Comparison of ENCODE assay signal across 8 mouse cellular contexts in genomic region chr6:112373886-112374585, GRCm38 (mm10). TPM values are rescaled to one million over a fixed set of nuclear protein-coding genes. Genes with fewer than 3 reads are reported as not detected.
DNase-seq lines count a peak whose midpoint lies in the region; ATAC-seq and TF ChIP-seq lines count a peak whose summit lies in the region.

No protein-coding gene starts in this region.

- no peak overlapping the region for H3K4me3 ChIP-seq in gastrocnemius, adult 2 months
- H3K4me3 ChIP-seq in E14TG2a.4 (replicated peaks; ENCODE audit: low read length), result no peak overlapping the region
- H3K4me3 ChIP-seq in midbrain, embryonic 16.5 days (ENCODE audit: low read depth, low read length), result no peak overlapping the region

- H3K36me3 ChIP-seq in E14TG2a.4 (ENCODE audit: insufficient read depth, low read length), result no peaks in the 10 kb centered on the region
- no peaks in the 10 kb centered on the region for H3K36me3 ChIP-seq in midbrain, embryonic 16.5 days (ENCODE audit: control insufficient read depth, insufficient read depth, low read length)

- 44% methylated on average over 8 of the region's 8 CpGs for WGBS in midbrain, embryonic 16.5 days

- H3K27me3 ChIP-seq in E14TG2a.4 (ENCODE audit: insufficient read depth, low read length), result peaks cover 8% of the 10 kb centered on the region
- no peaks in the 10 kb centered on the region for H3K27me3 ChIP-seq in midbrain, embryonic 16.5 days (ENCODE audit: control insufficient read depth, insufficient read depth, low read depth, low read length)

- H3K4me2 ChIP-seq in midbrain, embryonic 16.5 days (ENCODE audit: low read length), result no peak overlapping the region

- H3K9me3 ChIP-seq in E14TG2a.4 (ENCODE audit: low read length), result no peaks in the 10 kb centered on the region
- H3K9me3 ChIP-seq in midbrain, embryonic 16.5 days (replicated peaks; ENCODE audit: control insufficient read depth, low read length, poor library complexity, severe bottlenecking), result no peaks in the 10 kb centered on the region

- intact Hi-C loops in gastrocnemius, adult 2 months (cut with DNase I), result no loop called here
- intact Hi-C loops in left cerebral cortex, postnatal 4 days (cut with DNase I), result no loop called here

- H3K4me1 ChIP-seq in E14TG2a.4 (replicated peaks; ENCODE audit: low read depth, low read length), result peaks cover 19% of the 10 kb centered on the region
- H3K4me1 ChIP-seq in midbrain, embryonic 16.5 days (ENCODE audit: control insufficient read depth, insufficient read depth, low read length), result no peaks in the 10 kb centered on the region

- peak; percentile 62 to 80; a peak in 3 of 4 replicates for ATAC-seq in hematopoietic stem cell, adult 5-6 weeks (replicated peaks in 1 of 2; ENCODE audit: insufficient read depth in 1 of 2, low FRiP score in 2 of 2, low TSS enrichment in 1 of 2, low read depth in 1 of 2, poor library complexity in 2 of 2, severe bottlenecking in 2 of 2)
- peak; percentile 71; the same call in 1 of the 2 replicates for ATAC-seq in midbrain, embryonic 16.5 days

- no peak for DNase-seq in gastrocnemius, adult 2 months
- no peak for DNase-seq in gastrocnemius, adult 8-10 months (ENCODE audit: low spot score in 2 of 2)
- peak; percentile 54 to 56 for DNase-seq in cerebellum, postnatal 14 days
- DNase-seq in left cerebral cortex, postnatal 4 days, result peak; percentile 21
- DNase-seq in ovary, postnatal 10 days (ENCODE audit: low spot score), result no peak

- TF ChIP-seq CTCF in gastrocnemius, adult 2 months (IDR thresholded peaks at IDR 0.05), result peak; percentile 83
- TF ChIP-seq CTCF in E14TG2a.4 (conservative IDR thresholded peaks at IDR 0.05; ENCODE audit: low read length), result peak; percentile 84

- H3K27ac ChIP-seq in gastrocnemius, adult 2 months, result no peak overlapping the region
- H3K27ac ChIP-seq in midbrain, embryonic 16.5 days (ENCODE audit: low read length), result no peak overlapping the region

- no peak overlapping the region for H3K9ac ChIP-seq in midbrain, embryonic 16.5 days (ENCODE audit: low read depth, low read length)

RNA-seq across cellular contexts. Expression of gene Ssu2, which starts 13.8 kb away (rescaled TPM):
- under 1 TPM; 0.64 to 0.75 TPM for total RNA-seq in gastrocnemius, adult 2 months (2021)
- under 1 TPM in 3 of 4 experiments, not detected in 1; 0.27 to 0.40 (median 0.31) TPM for total RNA-seq in gastrocnemius, adult 8-10 months (2022)
- not detected in 2 replicates for total RNA-seq in hematopoietic stem cell, adult 5-6 weeks (2017)
- total RNA-seq in left cerebral cortex, postnatal 4 days (2021), result under 1 TPM; 0.34 to 0.56 TPM
- polyA plus RNA-seq in midbrain, embryonic 16.5 days (2015; fragmentation: Nextera tagmentation; extraction: Ambion mirVana), result 0.16 TPM in 1 of 2 replicates, not detected in the other

Comparison
In these comparisons a context has a peak if more than half of its experiments do, and no peak if none do; other contexts are left out.
1. DNase-seq: peak in cerebellum, postnatal 14 days (2 of 2) and left cerebral cortex, postnatal 4 days (single experiment); none in gastrocnemius, adult 2 months (single experiment), gastrocnemius, adult 8-10 months (0 of 2) and ovary, postnatal 10 days (single experiment).